Mouse (Mus musculus): Measurements from ENCODE around the gene Dpep3.
A peak's percentile ranks its signal among the peaks of the same experiment; 100 is the strongest.

Dpep3 gene

DNA sequence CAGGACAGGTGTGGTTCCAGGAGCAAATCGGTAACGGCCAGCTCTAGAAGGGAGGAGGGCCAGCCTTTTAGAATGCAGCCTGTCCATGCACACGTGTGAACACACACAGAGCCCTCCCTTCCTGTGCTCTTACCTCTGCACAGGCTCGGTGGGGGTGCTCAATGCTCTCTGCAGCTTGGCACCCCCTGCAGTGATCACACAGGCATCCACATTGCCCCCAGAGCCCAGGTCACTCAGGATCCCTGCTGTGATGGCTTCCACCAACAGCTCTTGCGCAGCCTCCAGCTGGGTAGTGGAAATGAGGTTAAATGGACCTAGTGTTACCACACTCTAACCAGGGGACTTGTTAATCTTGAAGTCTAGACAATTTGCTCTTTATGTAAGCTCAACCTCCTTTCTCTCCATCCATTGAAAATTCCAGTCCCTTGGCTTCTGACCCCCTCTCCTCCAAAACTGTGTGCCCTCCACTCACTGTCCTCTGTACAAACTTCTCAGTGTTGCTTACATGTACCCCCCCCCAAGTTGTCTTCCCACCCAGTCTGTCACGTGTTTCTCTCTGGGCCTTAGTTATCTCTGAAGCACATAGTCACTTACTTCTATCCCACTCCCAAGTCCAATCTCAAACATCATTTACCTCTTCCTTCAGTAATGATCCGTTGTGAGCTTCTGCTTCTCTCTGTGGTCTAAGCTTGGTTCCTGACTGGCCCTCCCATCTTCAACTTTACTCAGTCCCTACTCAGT lies 43.2 kb downstream of the Dpep3 start:
- no peak for DNase-seq (ENCODE audit: low read depth)

DNA sequence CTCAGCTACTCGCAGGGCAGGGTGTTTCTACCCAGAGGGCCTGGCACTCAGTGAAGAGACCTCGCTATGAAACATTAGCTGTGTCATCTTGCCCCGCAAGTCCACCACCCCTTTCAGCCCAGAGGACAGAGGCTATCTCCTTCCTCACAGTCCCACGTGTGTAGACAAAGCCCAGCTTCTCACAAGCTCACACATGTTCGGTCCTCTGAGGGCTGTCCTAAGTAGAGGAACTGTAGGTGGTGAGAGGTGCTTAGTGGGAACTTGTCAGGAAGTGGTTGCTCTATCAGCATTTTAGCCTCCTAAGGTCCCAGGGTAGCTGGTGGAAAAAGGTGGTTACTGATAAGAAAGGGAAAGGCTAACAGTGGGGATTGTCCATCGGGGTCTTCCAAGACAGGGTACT lies 44.1 kb downstream of the Dpep3 start:
- no peak for DNase-seq (ENCODE audit: low read depth)

DNA sequence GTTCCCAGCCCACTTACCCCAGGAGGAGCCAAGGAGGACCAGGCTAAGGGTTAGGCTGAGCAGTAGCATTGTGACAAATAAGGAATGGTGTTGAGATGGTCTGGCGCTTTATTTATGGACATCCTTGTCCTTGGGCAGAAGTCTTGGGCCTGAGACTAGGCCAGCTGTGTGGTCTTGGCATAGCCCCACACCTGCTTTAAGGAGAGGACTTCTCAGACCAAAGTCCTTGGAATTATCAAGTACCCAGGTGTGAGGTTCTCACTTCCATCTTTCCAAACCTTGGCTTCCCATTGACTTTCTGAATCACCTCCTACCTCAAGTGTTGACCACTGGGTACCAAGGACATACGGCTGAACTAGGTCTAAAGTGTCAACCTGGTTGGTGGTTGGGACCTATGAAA lies 45.5 kb downstream of the Dpep3 start, which contains the start of gene Ctrl:
Gene Ctrl (minus strand): TSS at position 101 of the 400 bp plus-strand sequence.
- DNase-seq (ENCODE audit: low read depth), result no peak

DNA sequence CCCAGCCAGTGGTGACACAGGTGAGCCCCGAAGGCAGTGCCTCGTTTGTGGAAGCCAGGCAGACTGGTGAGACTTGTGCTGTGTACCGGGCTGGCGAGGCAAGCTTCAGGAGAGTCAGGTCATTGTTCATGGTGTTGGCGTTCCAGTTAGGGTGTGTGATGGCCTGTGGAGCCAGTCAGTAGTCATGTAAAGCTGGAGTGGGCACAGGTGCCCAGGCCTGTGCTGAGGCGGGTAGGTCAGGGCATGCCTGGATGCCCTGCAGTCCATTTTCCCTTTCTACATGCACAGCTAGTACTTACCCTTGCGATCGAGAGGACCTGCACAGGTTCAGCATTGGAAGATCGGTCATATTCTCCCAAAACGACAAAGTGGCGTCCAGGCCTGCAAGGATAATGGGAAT lies 46.7 kb downstream of the Dpep3 start:
- no peak for DNase-seq (ENCODE audit: low read depth)

DNA sequence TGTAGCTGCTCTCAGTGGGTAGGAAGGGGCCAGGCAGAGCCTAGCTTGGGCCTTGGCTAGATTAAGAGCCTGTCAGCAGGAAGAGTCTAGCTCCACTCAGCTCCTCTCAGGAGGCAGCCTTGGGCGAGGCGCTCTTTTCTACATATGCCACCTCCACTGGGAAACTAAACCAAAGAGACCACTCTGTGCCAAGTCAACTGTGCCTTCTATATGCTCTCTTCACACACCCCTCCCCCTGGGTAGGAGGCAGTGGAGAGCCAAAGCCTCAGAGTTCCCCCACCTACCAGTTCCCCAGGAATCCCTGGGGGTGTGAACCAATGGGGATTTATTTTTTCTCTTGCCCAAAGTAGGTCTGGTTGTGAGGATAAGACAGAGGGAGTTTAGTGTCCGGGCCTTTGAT lies 48.0 kb downstream of the Dpep3 start:
- DNase-seq (ENCODE audit: low read depth), result no peak

DNA sequence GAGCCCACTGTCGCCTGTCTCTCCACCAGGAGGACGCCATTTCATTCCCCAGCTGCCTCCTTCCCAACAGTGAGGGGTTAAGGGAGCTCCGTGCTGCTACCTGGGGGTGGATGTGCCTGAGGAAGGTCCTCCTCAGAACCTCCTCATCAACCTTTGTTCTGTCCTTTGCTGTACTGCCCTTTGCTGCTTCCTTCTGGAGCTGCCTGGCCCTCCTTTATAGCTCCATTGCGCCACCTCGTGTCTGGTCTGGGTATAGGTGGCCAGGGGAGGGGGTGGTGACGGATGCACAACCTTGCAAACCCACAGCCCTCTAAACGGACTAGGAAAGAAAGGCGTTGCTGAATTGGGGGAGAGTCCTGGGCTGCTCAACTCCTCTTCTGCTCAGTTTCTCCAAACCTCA lies 48.6 kb downstream of the Dpep3 start:
- DNase-seq (ENCODE audit: low read depth), result peak; percentile 86

DNA sequence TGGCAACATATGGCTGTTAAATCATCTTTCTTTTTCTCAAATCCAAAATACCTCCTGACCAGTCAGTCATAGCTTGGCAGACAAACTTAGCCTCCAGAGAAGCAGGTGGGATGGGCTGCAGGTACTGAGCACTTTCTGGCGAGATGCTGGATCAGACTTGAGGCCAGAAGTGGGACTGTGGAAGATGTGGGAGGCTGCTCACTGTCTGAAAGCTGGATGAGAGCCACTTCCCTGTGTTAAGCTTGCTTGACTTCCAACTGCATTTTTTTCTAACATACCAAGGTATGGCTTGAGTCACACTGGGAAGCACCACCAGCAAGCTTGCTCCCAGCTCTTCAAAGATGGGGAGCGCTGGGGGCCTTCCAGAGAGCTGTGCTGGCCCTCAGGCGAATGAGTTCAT lies 54.1 kb downstream of the Dpep3 start:
- DNase-seq (ENCODE audit: low read depth), result peak; percentile 19
